Mouse (Mus musculus) brain, embryonic 14.5 days (tissue): Measurements from ENCODE around the gene Zfp977.
"Not testable (repeated sequence)": the region's sequence is repeated elsewhere in the genome, so short reads cannot be mapped to it uniquely, and the experiment has no call there.

ENCODE experiments used
- CTCF ChIP-seq: fragments of 200-500 bp; IDR thresholded peaks from 2 replicates; pipeline ENCODE4 v1.5.1; 2012; ENCODE audit warnings: inconsistent platforms, mild to moderate bottlenecking, moderate library complexity, borderline replicate concordance; ENCODE audit not compliant: insufficient read depth, insufficient read length; ENCODE audit errors: extremely low read depth
- POLR2A ChIP-seq: fragments of 200-500 bp; IDR thresholded peaks from 2 replicates; pipeline ENCODE4 v1.6.1; 2012; ENCODE audit warnings: mild to moderate bottlenecking, inconsistent platforms, borderline replicate concordance; ENCODE audit not compliant: poor library complexity, insufficient read depth, insufficient read length, severe bottlenecking; ENCODE audit errors: extremely low read depth

- TF ChIP-seq CTCF, POLR2A: not testable (repeated sequence)
These were observed at the start of gene Zfp977 for GRCm38 (mm10) chr7:42592413-42592812.
